Mouse (Mus musculus) neural tube, embryonic 15.5 days (tissue): ENCODE data around the gene Spata31d1b. TPM values are rescaled to one million over a fixed set of nuclear protein-coding genes. Genes with fewer than 3 reads are reported as not detected.

ENCODE experiments used
- ATAC-seq: fragments of 200-750 bp; cut with Nextera tagmentation; 2 replicates; pipeline ENCODE4 v1.8.0; 2017; ENCODE audit warnings: mild to moderate bottlenecking, moderate TSS enrichment, moderate library complexity; ENCODE audit not compliant: low FRiP score
- H3K27ac ChIP-seq: fragments of 300-500 bp; sonication (generic); replicated peaks from 2 replicates; pipeline ENCODE4 v1.5.1; 2015; ENCODE audit warnings: mild to moderate bottlenecking, inconsistent platforms
- H3K27me3 ChIP-seq: fragments of 300-500 bp; sonication (generic); replicated peaks from 2 replicates; pipeline ENCODE4 v1.6.1; 2015; ENCODE audit warnings: inconsistent platforms
- H3K36me3 ChIP-seq: fragments of 300-500 bp; sonication (generic); 2 replicates; pipeline ENCODE4 v1.6.1; 2015; ENCODE audit warnings: inconsistent platforms
- H3K4me1 ChIP-seq: fragments of 300-500 bp; sonication (generic); 2 replicates; pipeline ENCODE4 v1.6.1; 2015; ENCODE audit warnings: inconsistent platforms
- H3K4me2 ChIP-seq: fragments of 300-500 bp; sonication (generic); 2 replicates; pipeline ENCODE4 v1.6.1; 2015; ENCODE audit warnings: inconsistent platforms, mild to moderate bottlenecking, moderate library complexity
- H3K4me3 ChIP-seq: fragments of 300-500 bp; sonication (generic); replicated peaks from 2 replicates; pipeline ENCODE4 v1.5.1; 2015; ENCODE audit warnings: mild to moderate bottlenecking, inconsistent platforms
- H3K9ac ChIP-seq: fragments of 300-500 bp; sonication (generic); replicated peaks from 2 replicates; pipeline ENCODE4 v1.6.1; 2015; ENCODE audit warnings: mild to moderate bottlenecking, inconsistent platforms
- H3K9me3 ChIP-seq: fragments of 300-500 bp; sonication (generic); replicated peaks from 2 replicates; pipeline ENCODE4 v1.6.1; 2016; ENCODE audit warnings: inconsistent platforms
- WGBS: fragments of 180-500 bp; shearing (Covaris S2); methylation state at CpG from one replicate; pipeline ENCODE4 v1.1.7; 2015; ENCODE audit warnings: mixed read lengths; 5-methylcytosine and 5-hydroxymethylcytosine counted together
- polyA plus RNA-seq: library from polyadenylated mRNA; unstranded; fragments of >200 nt; fragmentation: Nextera tagmentation; extraction: Ambion mirVana; gene quantifications from 2 replicates; pipeline ENCODE4 v1.2.1, GENCODE M21; 2015

Gene Spata31d1b
- polyA plus RNA-seq, 1 experiment from 2014 or later, result not detected

- no peak overlapping the region for H3K9ac ChIP-seq
- no peaks in the 10 kb centered on the region for H3K36me3 ChIP-seq
- H3K27me3 ChIP-seq, result no peaks in the 10 kb centered on the region
- no peak for ATAC-seq
- no peak overlapping the region for H3K27ac ChIP-seq
- H3K4me2 ChIP-seq, result no peak overlapping the region
- peaks cover 22% of the 10 kb centered on the region for H3K4me1 ChIP-seq
- no peak overlapping the region for H3K4me3 ChIP-seq
- WGBS, result 72% methylated on average over 11 of the region's 12 CpGs
- no peaks in the 10 kb centered on the region for H3K9me3 ChIP-seq
Observed at GRCm38 (mm10) chr13:59676316-59677229, 35.5 kb upstream of the Spata31d1b start.

- no peaks in the 10 kb centered on the region for H3K36me3 ChIP-seq
- no peak for ATAC-seq
- no peak overlapping the region for H3K9ac ChIP-seq
- H3K9me3 ChIP-seq, result no peaks in the 10 kb centered on the region
- no peak overlapping the region for H3K4me2 ChIP-seq
- H3K27ac ChIP-seq, result no peak overlapping the region
- no peaks in the 10 kb centered on the region for H3K27me3 ChIP-seq
- H3K4me1 ChIP-seq, result peaks cover 6% of the 10 kb centered on the region
- WGBS, result 55% methylated on average over 4 of the region's 4 CpGs
- H3K4me3 ChIP-seq, result no peak overlapping the region
Observed at GRCm38 (mm10) chr13:59679306-59679705, 32.8 kb upstream of the Spata31d1b start.

DNA sequence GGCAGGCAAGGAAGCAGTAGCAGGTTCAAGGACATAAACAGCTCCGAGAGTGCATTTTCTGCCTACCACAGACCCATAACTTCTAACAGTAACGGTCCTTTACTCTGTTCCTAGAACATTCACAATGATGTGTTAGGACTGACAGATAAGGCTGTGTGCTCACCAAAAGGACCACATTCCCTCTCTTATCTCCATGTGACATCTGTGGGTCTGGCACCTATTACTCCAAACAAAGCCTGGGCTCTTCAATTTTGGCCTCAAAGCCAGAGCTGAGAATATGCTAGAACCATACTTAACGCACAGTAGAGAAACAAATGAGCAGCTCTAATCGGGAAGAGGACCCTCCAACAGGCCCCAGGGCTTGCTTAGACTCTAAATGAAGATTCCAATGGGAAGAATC lies 32.2 kb upstream of the Spata31d1b start:
- no peaks in the 10 kb centered on the region for H3K27me3 ChIP-seq
- WGBS, result 76% methylated on average over 4 of the region's 4 CpGs
- no peaks in the 10 kb centered on the region for H3K9me3 ChIP-seq
- no peak for ATAC-seq
- no peak overlapping the region for H3K4me2 ChIP-seq
- H3K4me1 ChIP-seq, result no peaks in the 10 kb centered on the region
- H3K9ac ChIP-seq, result no peak overlapping the region
- no peak overlapping the region for H3K4me3 ChIP-seq
- H3K36me3 ChIP-seq, result no peaks in the 10 kb centered on the region
- H3K27ac ChIP-seq, result no peak overlapping the region

DNA sequence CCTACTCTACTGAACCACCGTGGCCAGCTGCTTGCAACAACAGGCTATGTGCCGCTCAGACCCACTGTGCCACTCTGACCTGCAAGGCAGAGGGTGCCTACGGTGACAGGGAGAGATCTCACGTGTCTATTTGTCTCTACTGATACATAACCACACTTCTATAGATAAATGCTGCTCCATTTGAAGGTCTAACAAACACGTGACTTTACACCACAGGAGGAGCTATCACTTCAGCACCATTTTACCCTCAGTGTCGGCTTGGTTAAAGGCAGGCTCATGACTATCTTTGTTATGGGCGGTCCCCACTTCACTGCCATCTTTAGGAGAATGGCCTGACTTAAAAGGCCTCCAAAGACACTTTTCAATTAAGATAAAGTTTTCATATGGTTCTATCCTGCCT lies 29.5 kb upstream of the Spata31d1b start:
- Histone ChIP-seq H3K36me3 (no peaks in the 10 kb centered on the region), H3K4me2 (no peak overlapping the region), H3K27me3 (no peaks in the 10 kb centered on the region), H3K9ac (no peak overlapping the region), H3K27ac (no peak overlapping the region), H3K9me3 (no peaks in the 10 kb centered on the region), H3K4me1 (no peaks in the 10 kb centered on the region), H3K4me3 (no peak overlapping the region)
- 37% methylated on average over 7 of the region's 7 CpGs for WGBS
- ATAC-seq, result no peak

- Histone ChIP-seq H3K27me3 (no peaks in the 10 kb centered on the region), H3K9ac (no peak overlapping the region), H3K4me1 (no peaks in the 10 kb centered on the region), H3K4me3 (no peak overlapping the region), H3K27ac (no peak overlapping the region), H3K9me3 (no peaks in the 10 kb centered on the region), H3K36me3 (no peaks in the 10 kb centered on the region), H3K4me2 (no peak overlapping the region)
- ATAC-seq, result no peak
- 88% methylated on average over 3 of the region's 3 CpGs for WGBS
Observed at GRCm38 (mm10) chr13:59685236-59685635, 26.8 kb upstream of the Spata31d1b start.

- WGBS, result 72% methylated on average over 13 of the region's 13 CpGs
- H3K9me3 ChIP-seq, result no peaks in the 10 kb centered on the region
- H3K36me3 ChIP-seq, result no peaks in the 10 kb centered on the region
Observed at GRCm38 (mm10) chr13:59688338-59688770, 23.7 kb upstream of the Spata31d1b start.

DNA sequence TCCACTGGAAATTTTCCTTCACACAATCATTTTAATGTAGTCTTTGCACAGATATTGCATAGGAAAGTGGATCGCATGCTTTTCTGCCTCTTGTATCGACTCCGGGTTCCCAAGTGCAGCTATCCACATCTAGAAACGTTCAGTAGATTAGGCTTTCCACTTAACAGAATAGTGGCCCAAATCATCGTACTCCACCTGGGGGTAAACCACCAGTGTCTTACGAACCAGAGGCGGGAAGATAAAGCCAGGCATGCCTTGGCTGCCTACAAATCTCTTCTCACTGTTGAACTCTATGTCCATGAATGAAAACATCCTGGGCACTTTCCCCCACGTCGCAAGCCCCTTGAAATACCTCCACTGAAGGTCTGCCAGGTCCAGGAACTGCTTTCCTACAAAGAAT lies 22.8 kb upstream of the Spata31d1b start:
- no peaks in the 10 kb centered on the region for H3K9me3 ChIP-seq
- no peak overlapping the region for H3K27ac ChIP-seq
- WGBS, result 91% methylated on average over 9 of the region's 9 CpGs
- no peaks in the 10 kb centered on the region for H3K27me3 ChIP-seq
- no peak for ATAC-seq
- H3K9ac ChIP-seq, result no peak overlapping the region
- H3K4me3 ChIP-seq, result no peak overlapping the region
- H3K36me3 ChIP-seq, result no peaks in the 10 kb centered on the region
- H3K4me1 ChIP-seq, result no peaks in the 10 kb centered on the region
- no peak overlapping the region for H3K4me2 ChIP-seq

More at GRCm38 (mm10) chr13:59688338-59688770, 23.7 kb upstream of the Spata31d1b start:
- H3K4me1 ChIP-seq, result no peaks in the 10 kb centered on the region
- H3K4me3 ChIP-seq, result no peak overlapping the region
- H3K27me3 ChIP-seq, result no peaks in the 10 kb centered on the region
- H3K27ac ChIP-seq, result no peak overlapping the region
- no peak overlapping the region for H3K4me2 ChIP-seq
- no peak for ATAC-seq
- no peak overlapping the region for H3K9ac ChIP-seq

DNA sequence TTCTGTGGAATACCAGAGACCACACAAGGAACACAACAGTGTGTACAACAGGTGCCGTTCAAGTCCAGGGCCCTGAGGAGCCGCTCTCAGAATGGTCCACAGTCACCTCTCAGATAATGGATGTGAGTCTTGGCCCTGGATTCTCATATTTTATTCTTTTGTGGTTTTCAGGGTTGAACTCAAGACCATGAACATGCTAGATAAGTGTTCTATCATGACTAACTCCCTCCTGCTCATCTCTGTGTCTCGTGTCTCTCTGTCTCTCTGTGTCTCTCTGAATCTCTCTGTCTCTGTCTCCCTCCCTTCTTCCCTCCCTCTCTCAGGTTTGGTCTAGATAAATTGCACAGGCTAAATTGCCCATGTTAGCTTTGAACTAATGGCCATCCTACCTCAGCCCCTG lies 22.2 kb upstream of the Spata31d1b start:
- 93% methylated on average over 3 of the region's 3 CpGs for WGBS
- H3K9me3 ChIP-seq, result no peaks in the 10 kb centered on the region
- no peak overlapping the region for H3K27ac ChIP-seq
- no peak for ATAC-seq
- H3K36me3 ChIP-seq, result no peaks in the 10 kb centered on the region
- H3K27me3 ChIP-seq, result no peaks in the 10 kb centered on the region
- H3K4me2 ChIP-seq, result no peak overlapping the region
- no peaks in the 10 kb centered on the region for H3K4me1 ChIP-seq
- H3K9ac ChIP-seq, result no peak overlapping the region
- H3K4me3 ChIP-seq, result no peak overlapping the region

- H3K27ac ChIP-seq, result no peak overlapping the region
- no peaks in the 10 kb centered on the region for H3K4me1 ChIP-seq
- no peak overlapping the region for H3K4me3 ChIP-seq
- 89% methylated on average over 7 of the region's 7 CpGs for WGBS
- no peak for ATAC-seq
- no peaks in the 10 kb centered on the region for H3K9me3 ChIP-seq
- H3K4me2 ChIP-seq, result no peak overlapping the region
- H3K27me3 ChIP-seq, result no peaks in the 10 kb centered on the region
- H3K36me3 ChIP-seq, result no peaks in the 10 kb centered on the region
- H3K9ac ChIP-seq, result no peak overlapping the region
Observed at GRCm38 (mm10) chr13:59690576-59690975, 21.5 kb upstream of the Spata31d1b start.

- Histone ChIP-seq H3K36me3 (no peaks in the 10 kb centered on the region), H3K4me1 (no peaks in the 10 kb centered on the region), H3K27ac (no peak overlapping the region), H3K9ac (no peak overlapping the region), H3K4me2 (no peak overlapping the region), H3K4me3 (no peak overlapping the region), H3K27me3 (no peaks in the 10 kb centered on the region), H3K9me3 (no peaks in the 10 kb centered on the region)
- no peak for ATAC-seq
- WGBS, result 20% methylated on average over 10 of the region's 10 CpGs
Observed at GRCm38 (mm10) chr13:59691478-59691877, 20.6 kb upstream of the Spata31d1b start.

DNA sequence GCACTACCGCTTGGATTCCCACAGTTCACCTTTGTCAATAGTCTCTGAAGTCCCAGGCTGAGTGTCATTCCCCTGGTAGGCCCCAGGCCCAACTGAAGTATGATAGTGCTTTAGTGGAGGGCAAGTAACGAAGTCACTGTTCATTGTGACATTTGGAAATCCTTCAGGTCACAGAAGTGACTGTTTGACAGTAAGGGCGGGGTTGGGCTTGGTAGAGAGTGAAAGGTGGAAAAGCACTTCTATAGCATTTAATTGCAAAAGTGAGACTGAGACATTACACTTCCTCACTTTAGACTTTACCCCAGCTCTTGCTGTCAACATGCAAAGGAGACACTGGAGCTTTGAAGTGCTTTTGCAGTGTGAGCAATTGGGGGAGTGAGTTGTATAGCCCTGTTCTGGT lies 18.1 kb upstream of the Spata31d1b start, which contains the start of gene 4921517D22Rik:
Gene 4921517D22Rik (minus strand): TSS at position 101 of the 400 bp plus-strand sequence.
- H3K36me3 ChIP-seq, result no peaks in the 10 kb centered on the region

DNA sequence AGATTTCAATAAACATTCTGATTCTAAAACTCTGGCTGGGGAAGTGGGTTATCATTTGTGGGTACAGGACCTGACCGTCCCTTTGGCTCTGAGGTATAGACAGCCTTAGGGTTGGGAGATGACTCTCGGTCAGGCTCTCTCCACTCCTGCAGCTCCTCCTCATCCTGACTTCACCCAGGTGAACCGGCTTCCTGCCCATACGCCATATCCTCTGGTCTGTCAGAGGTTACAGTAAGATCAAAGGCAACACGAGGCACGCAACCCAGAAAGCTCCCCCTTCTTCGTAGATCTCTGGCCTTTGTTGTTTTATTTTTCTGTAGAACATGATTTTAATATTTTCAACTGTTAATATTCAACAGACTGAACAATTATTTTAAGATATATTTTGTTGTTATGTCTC lies 16.3 kb upstream of the Spata31d1b start:
- Histone ChIP-seq H3K4me3 (no peak overlapping the region), H3K9me3 (no peaks in the 10 kb centered on the region), H3K27me3 (no peaks in the 10 kb centered on the region), H3K9ac (no peak overlapping the region), H3K36me3 (no peaks in the 10 kb centered on the region), H3K4me1 (no peaks in the 10 kb centered on the region), H3K27ac (no peak overlapping the region), H3K4me2 (no peak overlapping the region)
- no peak for ATAC-seq
- 90% methylated on average over 7 of the region's 7 CpGs for WGBS

More for the DNA sequence above, 18.1 kb upstream of the Spata31d1b start, which contains the start of gene 4921517D22Rik:
- Histone ChIP-seq H3K4me1 (no peaks in the 10 kb centered on the region), H3K9ac (no peak within 1 kb of the TSS), H3K27ac (no peak within 1 kb of the TSS), H3K27me3 (no peaks in the 10 kb centered on the region), H3K9me3 (no peaks in the 10 kb centered on the region), H3K4me2 (no peak within 1 kb of the TSS), H3K4me3 (no peak within 1 kb of the TSS)
- ATAC-seq, result no peak
- 93% methylated on average over 3 of the region's 3 CpGs for WGBS
